Mouse (Mus musculus): ENCODE measurements at regions not wholly inside any gene's neighbourhood (a gene's known extent, or its start where the extent isn't known, plus 50 kb on each side); places are given as distances from the start of the nearest gene placed in this dataset.
"Not testable (repeated sequence)": the region's sequence is repeated elsewhere in the genome, so short reads cannot be mapped to it uniquely, and the experiment has no call there.

DNA sequence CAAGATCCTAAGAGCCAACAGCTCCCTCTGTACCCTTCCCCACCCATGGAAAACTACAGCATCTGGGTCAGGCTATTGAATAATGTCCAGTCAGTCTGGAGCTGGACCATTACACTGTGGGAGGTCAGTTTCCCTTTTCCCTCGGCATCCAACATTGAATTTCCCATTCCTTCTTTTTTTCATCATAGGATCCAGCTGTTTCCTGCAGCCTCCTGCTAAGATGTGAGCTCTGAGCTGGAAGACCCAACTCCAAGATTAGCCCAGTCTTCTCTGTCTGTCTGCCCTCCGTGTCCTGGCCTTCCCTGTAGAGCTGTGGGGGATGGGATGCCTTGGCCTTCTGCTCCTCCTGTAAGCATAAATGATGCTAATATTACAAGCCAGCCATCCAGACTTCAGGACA, 138.8 kb downstream of the Nuak1 start:
- Histone ChIP-seq H3K4me2 (replicated peaks) (no peak overlapping the region), H3K4me3 (replicated peaks) (no peak overlapping the region), H3K36me3 (no peaks in the 10 kb centered on the region), H3K9ac (no peak overlapping the region), H3K4me1 (replicated peaks) (no peaks in the 10 kb centered on the region), H3K9me3 (no peaks in the 10 kb centered on the region), H3K27ac (no peak overlapping the region), H3K27me3 (replicated peaks) (no peaks in the 10 kb centered on the region)
- 54% methylated on average over 2 of the region's 2 CpGs for WGBS
- no peak for ATAC-seq

GRCm38 (mm10) chr10:84302821-84303520, 137.4 kb downstream of the Nuak1 start:
- no peak overlapping the region for H3K9ac ChIP-seq
- no peak overlapping the region for H3K27ac ChIP-seq
- WGBS, result 51% methylated on average over 7 of the region's 7 CpGs
- no peaks in the 10 kb centered on the region for H3K4me1 ChIP-seq (replicated peaks)
- H3K27me3 ChIP-seq (replicated peaks), result no peaks in the 10 kb centered on the region
- H3K4me3 ChIP-seq (replicated peaks), result no peak overlapping the region
- ATAC-seq, result no peak
- no peak overlapping the region for H3K4me2 ChIP-seq (replicated peaks)
- no peaks in the 10 kb centered on the region for H3K9me3 ChIP-seq
- no peaks in the 10 kb centered on the region for H3K36me3 ChIP-seq

GRCm38 (mm10) chr10:84308746-84309145, 131.7 kb downstream of the Nuak1 start:
- not testable (repeated sequence) for H3K9ac ChIP-seq; H3K4me2 ChIP-seq (replicated peaks); H3K36me3 ChIP-seq; H3K27ac ChIP-seq; H3K27me3 ChIP-seq (replicated peaks); H3K4me1 ChIP-seq (replicated peaks); H3K9me3 ChIP-seq; ATAC-seq; H3K4me3 ChIP-seq (replicated peaks)
- WGBS, result 90% methylated on average over 17 of the region's 17 CpGs

GRCm38 (mm10) chr10:84310653-84311052, 129.7 kb downstream of the Nuak1 start:
- H3K27me3 ChIP-seq (replicated peaks), result no peaks in the 10 kb centered on the region
- no peak overlapping the region for H3K9ac ChIP-seq
- no peaks in the 10 kb centered on the region for H3K9me3 ChIP-seq
- H3K27ac ChIP-seq, result no peak overlapping the region
- no peak overlapping the region for H3K4me2 ChIP-seq (replicated peaks)
- no peak for ATAC-seq
- H3K36me3 ChIP-seq, result no peaks in the 10 kb centered on the region
- H3K4me1 ChIP-seq (replicated peaks), result no peaks in the 10 kb centered on the region
- 83% methylated on average over 5 of the region's 5 CpGs for WGBS
- H3K4me3 ChIP-seq (replicated peaks), result no peak overlapping the region

DNA sequence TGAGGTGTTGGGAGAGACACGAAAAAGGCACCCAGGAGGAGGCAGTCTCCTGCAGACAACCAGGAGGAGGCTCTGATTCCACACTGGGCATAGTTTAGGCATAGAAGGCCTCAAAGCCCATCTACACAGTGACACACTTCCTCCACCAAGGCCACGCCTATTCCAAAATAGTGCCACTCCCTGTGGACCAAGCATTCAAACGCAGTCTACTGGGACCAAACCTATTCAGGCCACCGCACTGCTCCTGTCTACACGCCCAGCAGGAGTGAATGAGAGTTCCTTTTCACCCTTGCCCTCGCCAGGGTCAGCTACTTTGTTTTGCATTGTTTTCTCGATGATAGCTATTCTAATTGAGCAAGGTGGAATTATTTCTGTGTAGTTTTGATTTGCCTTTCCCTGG, 127.7 kb downstream of the Nuak1 start:
- H3K9ac ChIP-seq, result no peak overlapping the region
- H3K9me3 ChIP-seq, result no peaks in the 10 kb centered on the region
- H3K4me3 ChIP-seq (replicated peaks), result no peak overlapping the region
- no peaks in the 10 kb centered on the region for H3K27me3 ChIP-seq (replicated peaks)
- H3K4me2 ChIP-seq (replicated peaks), result no peak overlapping the region
- H3K4me1 ChIP-seq (replicated peaks), result no peaks in the 10 kb centered on the region
- no peak for ATAC-seq
- H3K36me3 ChIP-seq, result no peaks in the 10 kb centered on the region
- no peak overlapping the region for H3K27ac ChIP-seq
- 73% methylated on average over 7 of the region's 7 CpGs for WGBS

GRCm38 (mm10) chr10:84316857-84317256, 123.5 kb downstream of the Nuak1 start:
- ATAC-seq, result no peak
- H3K4me3 ChIP-seq (replicated peaks), result no peak overlapping the region
- H3K9me3 ChIP-seq, result no peaks in the 10 kb centered on the region
- no peaks in the 10 kb centered on the region for H3K27me3 ChIP-seq (replicated peaks)
- WGBS, result 95% methylated on average over 1 of the region's 1 CpGs
- H3K4me1 ChIP-seq (replicated peaks), result no peaks in the 10 kb centered on the region
- H3K27ac ChIP-seq, result no peak overlapping the region
- H3K36me3 ChIP-seq, result no peaks in the 10 kb centered on the region
- H3K4me2 ChIP-seq (replicated peaks), result no peak overlapping the region
- H3K9ac ChIP-seq, result no peak overlapping the region

DNA sequence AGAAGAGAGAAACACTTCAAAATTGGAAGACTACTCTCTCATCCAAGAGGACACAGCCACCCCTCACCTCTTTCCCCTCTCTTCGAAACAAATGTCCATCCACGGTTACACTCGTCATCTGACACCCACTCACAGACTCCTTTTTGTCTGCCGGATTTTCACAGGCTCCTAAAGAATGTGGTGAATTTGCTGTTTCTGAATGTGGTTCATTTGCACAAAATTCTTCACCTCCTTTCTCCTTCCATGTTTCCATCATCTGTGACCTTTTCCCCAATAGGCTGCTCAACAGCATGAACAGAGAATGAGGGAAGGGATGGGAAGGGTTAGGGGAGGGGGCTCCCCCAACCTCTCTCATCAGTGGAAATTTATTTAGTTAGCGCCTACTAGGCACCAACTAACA, 122.4 kb downstream of the Nuak1 start:
- no peaks in the 10 kb centered on the region for H3K9me3 ChIP-seq
- no peak overlapping the region for H3K4me2 ChIP-seq (replicated peaks)
- no peak for ATAC-seq
- no peak overlapping the region for H3K9ac ChIP-seq
- no peaks in the 10 kb centered on the region for H3K27me3 ChIP-seq (replicated peaks)
- no peaks in the 10 kb centered on the region for H3K4me1 ChIP-seq (replicated peaks)
- no peak overlapping the region for H3K4me3 ChIP-seq (replicated peaks)
- no peak overlapping the region for H3K27ac ChIP-seq
- H3K36me3 ChIP-seq, result no peaks in the 10 kb centered on the region
- 43% methylated on average over 5 of the region's 5 CpGs for WGBS
